Mouse (Mus musculus) megakaryocyte, embryonic 14.5 days (primary cell): ENCODE results near the gene Iqsec2.

Source experiments
- FLI1 ChIP-seq: IDR thresholded peaks from 2 replicates; pipeline ENCODE4 v1.6.1; 2012; ENCODE audit warnings: low read length, inconsistent platforms, mixed read lengths
- GATA1 ChIP-seq: IDR thresholded peaks from 3 replicates; pipeline ENCODE4 v1.6.1; 2012; ENCODE audit warnings: mixed read lengths, low read length, inconsistent platforms, borderline replicate concordance

DNA sequence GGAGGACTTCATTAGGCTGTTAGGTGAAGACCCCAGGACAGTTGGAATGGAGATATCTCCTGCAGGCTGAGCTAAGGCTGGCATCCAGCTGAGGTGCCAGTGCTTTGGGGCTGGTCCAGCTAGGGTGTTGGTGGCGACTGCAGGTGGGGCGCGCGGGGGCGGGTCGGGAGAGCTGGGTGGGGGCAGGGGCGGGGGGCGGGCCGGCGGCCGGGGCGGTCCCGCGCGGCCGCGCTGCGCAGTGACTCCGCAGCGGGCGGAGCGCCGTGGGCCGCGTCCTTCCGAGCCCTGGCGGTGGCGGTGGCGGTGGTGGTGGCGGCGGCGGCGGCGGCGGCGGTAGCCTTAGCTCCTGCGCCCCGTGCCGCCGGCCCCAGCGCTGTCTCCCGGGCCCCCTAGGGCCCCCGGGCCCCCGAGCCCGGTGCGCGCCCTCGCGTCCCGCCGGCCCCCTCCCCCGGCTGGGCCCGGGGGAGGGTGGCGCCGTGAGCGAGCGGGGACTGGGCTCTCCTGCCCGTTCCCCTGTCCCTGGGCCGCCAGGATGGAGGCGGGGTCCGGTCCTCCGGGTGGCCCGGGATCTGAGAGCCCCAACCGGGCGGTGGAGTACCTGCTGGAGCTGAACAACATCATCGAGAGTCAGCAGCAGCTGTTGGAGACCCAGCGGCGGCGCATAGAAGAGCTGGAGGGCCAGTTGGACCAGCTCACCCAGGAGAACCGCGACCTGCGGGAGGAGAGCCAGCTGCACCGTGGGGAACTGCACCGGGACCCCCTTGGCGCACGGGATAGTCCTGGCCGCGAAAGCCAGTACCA, at the start of gene Iqsec2:
- TF ChIP-seq GATA1 (no peak), FLI1 (no peak)
